Mouse (Mus musculus) midbrain, embryonic 12.5 days (tissue): ENCODE results near the gene Tmem262. TPM values are rescaled to one million over a fixed set of nuclear protein-coding genes. Genes with fewer than 3 reads are reported as not detected.
"Not testable (repeated sequence)": the region's sequence is repeated elsewhere in the genome, so short reads cannot be mapped to it uniquely, and the experiment has no call there.

Experiments
- ATAC-seq: fragments of 200-750 bp; cut with Nextera tagmentation; 2 replicates; pipeline ENCODE4 v1.8.0; 2017; ENCODE audit warnings: low read depth, moderate TSS enrichment, moderate library complexity; ENCODE audit not compliant: low FRiP score
- H3K27ac ChIP-seq: fragments of 300-500 bp; sonication (generic); replicated peaks from 2 replicates; pipeline ENCODE4 v1.5.1; 2016; ENCODE audit warnings: mild to moderate bottlenecking
- H3K27me3 ChIP-seq: fragments of 300-500 bp; sonication (generic); 2 replicates; pipeline ENCODE4 v1.6.1; 2016; ENCODE audit warnings: mild to moderate bottlenecking
- H3K36me3 ChIP-seq: fragments of 300-500 bp; sonication (generic); 2 replicates; pipeline ENCODE4 v1.6.1; 2016
- H3K4me1 ChIP-seq: fragments of 300-500 bp; sonication (generic); 2 replicates; pipeline ENCODE4 v1.6.1; 2016
- H3K4me2 ChIP-seq: fragments of 300-500 bp; sonication (generic); replicated peaks from 2 replicates; pipeline ENCODE4 v1.6.1; 2016; ENCODE audit warnings: mild to moderate bottlenecking, moderate library complexity
- H3K4me3 ChIP-seq: fragments of 300-500 bp; sonication (generic); 2 replicates; pipeline ENCODE4 v1.5.1; 2016; ENCODE audit warnings: mild to moderate bottlenecking
- H3K9ac ChIP-seq: fragments of 300-500 bp; sonication (generic); replicated peaks from 2 replicates; pipeline ENCODE4 v1.6.1; 2016; ENCODE audit warnings: mild to moderate bottlenecking, moderate library complexity
- H3K9me3 ChIP-seq: fragments of 300-500 bp; sonication (generic); 2 replicates; pipeline ENCODE4 v1.6.1; 2016; ENCODE audit warnings: mild to moderate bottlenecking
- WGBS: fragments of 180-500 bp; shearing (Covaris S2); methylation state at CpG from one replicate; pipeline ENCODE4 v1.1.7; 2016; 5-methylcytosine and 5-hydroxymethylcytosine counted together
- polyA plus RNA-seq: library from polyadenylated mRNA; unstranded; fragments of >200 nt; fragmentation: Nextera tagmentation; extraction: Ambion mirVana; gene quantifications from 2 replicates; pipeline ENCODE4 v1.2.1, GENCODE M21; 2016

The Tmem262 gene
- not detected in 2 replicates for polyA plus RNA-seq

DNA sequence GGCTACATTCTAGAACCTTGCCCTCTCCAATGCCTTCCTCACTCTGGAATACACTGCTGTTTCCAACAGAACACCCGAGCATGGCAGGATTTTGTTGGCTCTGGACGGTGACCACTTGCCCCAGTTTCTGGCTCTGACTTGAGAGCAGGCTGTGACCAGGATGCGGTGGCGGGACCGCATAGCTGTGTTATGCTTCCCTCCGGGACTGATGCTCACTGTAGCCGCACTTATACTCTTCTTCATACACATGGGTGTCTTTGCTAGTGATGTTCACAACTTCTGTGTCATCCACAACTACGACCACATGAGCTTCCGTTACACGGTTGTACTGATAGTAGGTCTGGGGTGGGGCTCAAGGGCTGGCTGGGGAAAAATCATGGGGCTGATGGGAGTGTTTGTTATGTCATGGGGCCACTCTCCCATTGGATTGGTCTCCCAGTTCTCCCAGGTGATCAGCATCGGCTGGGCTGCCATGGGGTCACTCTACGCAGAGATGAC is at the start of gene Tmem262:
TSS of gene Tmem262 (plus strand) at position 51 of the 498 bp plus-strand sequence.
- ATAC-seq = no peak
- H3K4me3 ChIP-seq = no peak within 1 kb of the TSS
- no peak within 1 kb of the TSS; the same call in 1 of the 2 replicates for H3K9ac ChIP-seq
- peaks cover 35% of the 10 kb centered on the region for H3K36me3 ChIP-seq
- H3K9me3 ChIP-seq = no peaks in the 10 kb centered on the region
- no peak within 1 kb of the TSS for H3K27ac ChIP-seq
- H3K4me2 ChIP-seq = no peak within 1 kb of the TSS
- peaks cover 28% of the 10 kb centered on the region for H3K4me1 ChIP-seq
- 97% methylated on average over 12 of the region's 12 CpGs for WGBS
- no peaks in the 10 kb centered on the region for H3K27me3 ChIP-seq

- Histone ChIP-seq H3K9me3 (no peaks in the 10 kb centered on the region), H3K27me3 (0 out of 2 replicates have a peak, but pooled peaks cover 3% of the 10 kb centered on the region), H3K4me2 (no peak overlapping the region), H3K4me1 (no peaks in the 10 kb centered on the region), H3K27ac (no peak overlapping the region), H3K9ac (no peak overlapping the region), H3K36me3 (no peaks in the 10 kb centered on the region), H3K4me3 (no peak overlapping the region)
- ATAC-seq = no peak
- WGBS = 73% methylated on average over 14 of the region's 14 CpGs
These were observed 49.1 kb upstream of the Tmem262 start for GRCm38 (mm10) chr19:6030520-6031280.

GRCm38 (mm10) chr19:6035966-6036585 is 43.8 kb upstream of the Tmem262 start:
- no peak overlapping the region for H3K4me2 ChIP-seq
- H3K36me3 ChIP-seq = no peaks in the 10 kb centered on the region
- H3K27ac ChIP-seq = no peak overlapping the region
- WGBS = 77% methylated on average over 9 of the region's 9 CpGs
- no peak overlapping the region for H3K9ac ChIP-seq
- H3K4me1 ChIP-seq = no peaks in the 10 kb centered on the region
- no peaks in the 10 kb centered on the region for H3K27me3 ChIP-seq
- H3K9me3 ChIP-seq = no peaks in the 10 kb centered on the region
- no peak for ATAC-seq
- H3K4me3 ChIP-seq = no peak overlapping the region

DNA sequence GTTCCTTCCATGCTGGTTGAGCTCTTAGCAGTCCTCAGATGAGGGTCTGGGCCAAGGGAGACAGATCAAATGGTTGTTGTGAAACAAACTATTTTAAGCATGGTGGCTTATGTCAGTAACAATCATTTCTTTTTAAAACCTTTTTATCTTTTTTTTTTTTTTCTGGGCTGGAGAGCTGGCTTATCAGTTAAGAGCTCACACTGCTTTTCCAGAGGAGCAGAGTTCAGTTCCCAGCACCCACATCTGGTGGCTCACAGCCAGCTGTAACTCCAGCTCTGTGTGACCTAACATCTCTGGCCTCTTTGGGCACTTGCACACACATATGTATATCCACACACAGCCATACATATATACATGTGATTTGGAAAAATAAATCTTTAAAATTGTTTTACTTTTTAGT is 42.1 kb upstream of the Tmem262 start:
- no peak overlapping the region for H3K9ac ChIP-seq
- no peak overlapping the region for H3K4me3 ChIP-seq
- H3K36me3 ChIP-seq = no peaks in the 10 kb centered on the region
- no peak for ATAC-seq
- H3K4me1 ChIP-seq = no peaks in the 10 kb centered on the region
- no peak overlapping the region for H3K27ac ChIP-seq
- H3K4me2 ChIP-seq = no peak overlapping the region
- no peaks in the 10 kb centered on the region for H3K27me3 ChIP-seq
- H3K9me3 ChIP-seq = no peaks in the 10 kb centered on the region

DNA sequence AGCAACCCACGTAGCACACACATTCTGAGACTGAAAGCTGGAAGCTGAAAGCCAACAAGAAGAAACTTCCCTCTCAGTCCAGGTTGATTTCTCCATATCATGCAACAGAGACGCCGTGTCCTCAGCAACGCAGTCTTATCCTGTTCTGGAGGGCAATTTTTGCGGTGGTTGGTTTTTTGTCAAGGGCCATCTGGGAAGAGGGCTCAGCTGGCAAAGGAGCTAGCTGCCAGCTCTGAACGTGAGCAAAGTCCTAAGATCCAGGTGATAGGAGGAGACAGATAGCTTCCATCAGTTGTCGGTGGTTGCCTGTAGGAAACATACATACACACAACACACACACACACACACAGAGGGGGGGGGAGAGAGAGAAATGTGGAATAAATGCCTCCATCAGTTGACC is 41.5 kb upstream of the Tmem262 start:
- H3K4me2 ChIP-seq = no peak overlapping the region
- ATAC-seq = no peak
- no peak overlapping the region for H3K4me3 ChIP-seq
- 83% methylated on average over 7 of the region's 7 CpGs for WGBS
- H3K36me3 ChIP-seq = no peaks in the 10 kb centered on the region
- no peak overlapping the region for H3K9ac ChIP-seq
- no peak overlapping the region for H3K27ac ChIP-seq
- no peaks in the 10 kb centered on the region for H3K9me3 ChIP-seq
- H3K27me3 ChIP-seq = no peaks in the 10 kb centered on the region
- H3K4me1 ChIP-seq = no peaks in the 10 kb centered on the region

- H3K4me2 ChIP-seq = no peak overlapping the region
- no peak overlapping the region for H3K27ac ChIP-seq
- H3K9ac ChIP-seq = no peak overlapping the region
- no peaks in the 10 kb centered on the region for H3K27me3 ChIP-seq
- no peak overlapping the region for H3K4me3 ChIP-seq
- ATAC-seq = no peak
- no peaks in the 10 kb centered on the region for H3K9me3 ChIP-seq
- H3K36me3 ChIP-seq = no peaks in the 10 kb centered on the region
- peaks cover under 1% of the 10 kb centered on the region; the same call in 1 of the 2 replicates for H3K4me1 ChIP-seq
These were observed 39.8 kb upstream of the Tmem262 start for GRCm38 (mm10) chr19:6040002-6040401.

- H3K36me3 ChIP-seq = no peaks in the 10 kb centered on the region
- no peaks in the 10 kb centered on the region for H3K9me3 ChIP-seq
- H3K4me2 ChIP-seq = no peak overlapping the region
- no peak overlapping the region for H3K4me3 ChIP-seq
- no peak for ATAC-seq
- H3K4me1 ChIP-seq = peaks cover 10% of the 10 kb centered on the region
- 82% methylated on average over 9 of the region's 9 CpGs for WGBS
- no peaks in the 10 kb centered on the region for H3K27me3 ChIP-seq
- H3K9ac ChIP-seq = no peak overlapping the region
- no peak overlapping the region for H3K27ac ChIP-seq
These were observed 37.5 kb upstream of the Tmem262 start for GRCm38 (mm10) chr19:6042293-6042692.

DNA sequence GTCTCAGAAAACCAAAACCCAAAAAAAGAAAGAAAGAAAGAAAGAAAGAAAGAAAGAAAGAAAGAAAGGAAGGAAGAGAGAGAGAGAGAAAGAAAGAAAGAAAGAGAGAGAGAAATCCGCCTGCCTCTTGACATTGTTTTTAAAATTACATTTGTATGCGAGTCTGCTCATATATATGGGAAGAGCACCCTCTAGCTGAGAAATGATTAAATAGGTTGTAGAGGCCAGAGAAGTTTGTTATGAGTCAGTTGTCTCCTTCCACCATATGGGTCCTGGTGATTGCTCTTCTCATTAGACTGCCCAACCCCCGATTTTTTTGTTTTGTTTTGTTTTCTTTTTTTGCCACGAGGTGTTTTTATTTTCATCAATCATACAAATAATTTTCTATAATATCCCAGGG is 35.7 kb upstream of the Tmem262 start:
- H3K27me3 ChIP-seq, H3K27ac ChIP-seq, H3K4me2 ChIP-seq, H3K9ac ChIP-seq, ATAC-seq, H3K9me3 ChIP-seq, H3K4me3 ChIP-seq, H3K36me3 ChIP-seq: not testable (repeated sequence)
- WGBS = 69% methylated on average over 4 of the region's 4 CpGs
- peaks cover 21% of the 10 kb centered on the region for H3K4me1 ChIP-seq

DNA sequence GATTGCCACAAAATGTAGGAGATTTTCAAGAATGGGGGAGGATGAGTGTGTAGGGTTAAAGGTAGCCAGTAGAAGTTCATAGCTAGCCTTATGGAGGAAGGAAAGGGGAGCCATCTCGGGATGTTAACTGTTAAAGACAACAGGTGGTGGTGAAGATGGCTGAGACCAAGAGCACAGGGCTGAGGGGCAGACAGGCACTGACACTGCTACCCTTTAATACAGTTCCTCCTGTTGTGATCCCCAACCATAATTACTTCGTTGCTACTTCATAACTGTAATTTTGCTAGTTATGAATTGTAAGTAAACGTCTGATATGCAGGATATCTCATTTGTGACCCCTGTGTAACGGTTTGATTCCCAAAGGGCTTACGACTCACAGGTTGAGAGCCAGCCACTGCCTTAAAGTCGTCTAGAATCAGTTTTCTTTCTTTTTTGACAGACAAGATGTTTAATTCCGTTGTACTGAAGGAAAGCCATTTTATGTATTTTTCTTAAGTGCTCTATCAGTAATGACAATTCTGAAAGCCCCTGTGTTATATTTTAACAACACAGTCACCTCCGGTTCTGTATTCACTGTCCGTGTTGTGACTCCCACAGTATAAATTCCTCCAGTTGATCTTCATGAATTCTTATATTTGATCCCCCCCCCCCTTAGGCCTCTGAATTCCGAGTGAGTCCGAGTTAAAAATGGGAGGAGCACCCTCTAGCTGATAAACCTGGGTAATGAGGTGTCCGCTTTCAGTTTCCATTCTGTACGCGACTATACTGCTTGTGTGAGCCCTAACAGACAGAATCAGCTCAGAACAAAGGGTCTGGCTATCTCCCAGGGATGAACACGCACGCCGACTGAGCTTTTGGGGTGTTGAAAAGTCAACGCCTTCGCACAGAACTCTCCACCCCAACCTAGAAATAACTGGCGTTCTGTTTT is 34.2 kb upstream of the Tmem262 start:
- H3K27me3 ChIP-seq = no peaks in the 10 kb centered on the region
- peaks cover 25% of the 10 kb centered on the region for H3K36me3 ChIP-seq
- H3K4me2 ChIP-seq = peak overlapping the region; percentile 99
- H3K9ac ChIP-seq = peak overlapping the region; percentile 82
- no peaks in the 10 kb centered on the region for H3K9me3 ChIP-seq
- H3K4me3 ChIP-seq = peak overlapping the region; percentile 97
- WGBS = 25% methylated on average over 20 of the region's 20 CpGs
- peak overlapping the region; percentile 99 for H3K27ac ChIP-seq
- peak; percentile 47 for ATAC-seq
- peaks cover 21% of the 10 kb centered on the region for H3K4me1 ChIP-seq

DNA sequence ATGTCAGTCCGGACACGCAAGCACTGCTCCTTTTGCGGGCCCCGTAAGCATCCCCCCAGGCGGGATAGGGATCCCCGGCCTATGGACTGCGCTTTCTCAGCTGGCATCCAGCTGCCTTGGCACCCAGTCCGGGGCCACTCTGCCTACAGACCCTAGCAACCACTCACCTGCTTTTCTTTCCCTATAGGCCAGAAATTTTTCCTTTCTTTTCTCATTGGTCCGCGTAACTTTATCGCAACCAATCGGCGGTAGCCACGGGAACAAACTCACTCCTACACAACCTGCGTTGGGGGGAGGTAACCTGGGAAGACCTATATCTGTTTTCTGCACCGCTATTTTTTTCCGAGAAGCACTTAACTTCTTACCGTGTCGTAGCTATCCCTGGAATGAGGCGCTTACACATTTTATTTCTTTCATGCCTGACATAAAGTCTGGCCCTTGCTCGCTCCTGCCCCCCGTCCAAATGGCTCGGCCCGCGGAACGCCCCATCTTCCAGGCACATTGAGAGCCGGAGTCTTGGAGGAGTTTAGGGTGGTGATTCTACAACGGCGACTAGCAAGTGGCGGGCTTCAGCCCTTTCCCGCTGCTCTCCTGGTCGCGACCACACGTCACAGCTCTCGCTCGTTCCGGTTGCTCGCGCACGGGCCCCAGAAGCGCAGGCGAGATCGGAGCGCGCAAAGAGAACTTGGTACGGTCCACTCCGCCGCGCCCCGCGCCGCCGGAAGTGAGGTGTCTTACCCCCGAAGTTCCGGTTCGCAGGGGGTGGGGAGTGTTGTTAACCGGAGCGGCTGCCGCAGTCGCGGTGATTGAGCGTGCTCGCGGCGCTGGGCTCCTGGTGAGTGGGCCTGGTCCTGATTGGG is 33.3 kb upstream of the Tmem262 start, which contains the start of gene Syvn1:
TSS of gene Syvn1 (plus strand) at position 283 of the 860 bp plus-strand sequence.
- H3K9ac ChIP-seq = peak within 1 kb of the TSS; percentile 91
- WGBS = under 1% methylated on average over 65 of the region's 65 CpGs
- H3K9me3 ChIP-seq = no peaks in the 10 kb centered on the region
- H3K4me2 ChIP-seq = peak within 1 kb of the TSS; percentile 99
- peaks cover 21% of the 10 kb centered on the region for H3K4me1 ChIP-seq
- peaks cover 34% of the 10 kb centered on the region for H3K36me3 ChIP-seq
- peak; percentile 88 for ATAC-seq
- peak within 1 kb of the TSS; percentile 97 for H3K4me3 ChIP-seq
- H3K27me3 ChIP-seq = no peaks in the 10 kb centered on the region
- H3K27ac ChIP-seq = peak within 1 kb of the TSS; percentile 99
